Mouse (Mus musculus) brain, embryonic 14.5 days (tissue): ENCODE measurements around the gene Htra3.

Experiments used
- CTCF ChIP-seq: fragments of 200-500 bp; IDR thresholded peaks from 2 replicates; pipeline ENCODE4 v1.5.1; 2012; ENCODE audit warnings: inconsistent platforms, mild to moderate bottlenecking, moderate library complexity, borderline replicate concordance; ENCODE audit not compliant: insufficient read depth, insufficient read length; ENCODE audit errors: extremely low read depth
- POLR2A ChIP-seq: fragments of 200-500 bp; IDR thresholded peaks from 2 replicates; pipeline ENCODE4 v1.6.1; 2012; ENCODE audit warnings: mild to moderate bottlenecking, inconsistent platforms, borderline replicate concordance; ENCODE audit not compliant: poor library complexity, insufficient read depth, insufficient read length, severe bottlenecking; ENCODE audit errors: extremely low read depth

GRCm38 (mm10) chr5:35636016-35636415 lies 43.6 kb downstream of the Htra3 start:
- TF ChIP-seq CTCF, result no peak
- no peak for TF ChIP-seq POLR2A
